Mouse (Mus musculus) cerebellum, adult 11-12 months (tissue): ENCODE measurements around the gene Mbd3l2.
"Not testable (repeated sequence)": the region's sequence is repeated elsewhere in the genome, so short reads cannot be mapped to it uniquely, and the experiment has no call there.

Source experiments
- DNase-seq: peaks from one replicate; pipeline ENCODE4 v3.0.0; 2022

The Mbd3l2 gene

DNA sequence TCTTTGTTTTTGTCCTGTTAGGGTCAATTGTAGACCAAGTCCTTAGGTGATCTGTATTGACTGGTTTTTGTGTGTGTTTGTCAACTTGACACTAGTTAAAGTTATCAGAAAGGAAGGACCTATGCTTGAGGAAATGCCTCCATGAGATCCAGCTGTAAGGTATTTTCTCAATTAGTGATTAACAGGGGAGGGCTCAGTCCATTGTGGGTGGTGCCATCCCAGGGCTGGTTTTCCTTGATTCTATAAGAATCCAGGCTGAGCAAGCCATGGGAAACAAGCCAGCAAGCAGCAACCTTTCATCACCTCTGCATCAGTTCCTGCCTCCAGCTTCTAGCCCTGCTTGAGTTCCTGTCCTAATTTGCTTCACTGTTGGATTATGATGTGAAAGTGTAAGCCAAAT, at the start of gene Mbd3l2:
Gene Mbd3l2 (plus strand): TSS at position 301 of the 400 bp plus-strand sequence.
- DNase-seq: no peak

GRCm38 (mm10) chr9:18385782-18386181, 44.7 kb upstream of the Mbd3l2 start:
- DNase-seq: no peak

DNA sequence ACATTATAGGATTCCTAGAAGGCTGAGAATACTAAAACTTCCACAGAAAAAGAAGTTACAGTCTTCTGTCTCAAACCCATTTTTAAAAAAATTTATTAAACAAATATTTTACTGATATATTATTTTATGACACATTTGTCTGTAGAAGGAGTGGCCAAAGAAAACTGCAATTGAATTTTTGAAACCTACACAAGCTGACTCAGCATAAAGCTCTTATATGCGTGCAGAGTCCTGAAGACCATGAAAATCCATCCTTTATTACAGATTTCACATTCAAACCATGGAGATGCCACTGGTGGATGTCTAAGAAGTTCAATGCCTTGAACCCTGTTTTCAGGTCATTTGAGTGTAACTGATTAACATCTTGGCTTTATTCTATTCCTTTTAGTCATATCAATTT, 30.8 kb upstream of the Mbd3l2 start:
- DNase-seq: no peak

GRCm38 (mm10) chr9:18402895-18403294, 27.6 kb upstream of the Mbd3l2 start, which contains the start of gene Naalad2:
Gene Naalad2 (minus strand): TSS chr9:18402995.
- not testable (repeated sequence) for DNase-seq

DNA sequence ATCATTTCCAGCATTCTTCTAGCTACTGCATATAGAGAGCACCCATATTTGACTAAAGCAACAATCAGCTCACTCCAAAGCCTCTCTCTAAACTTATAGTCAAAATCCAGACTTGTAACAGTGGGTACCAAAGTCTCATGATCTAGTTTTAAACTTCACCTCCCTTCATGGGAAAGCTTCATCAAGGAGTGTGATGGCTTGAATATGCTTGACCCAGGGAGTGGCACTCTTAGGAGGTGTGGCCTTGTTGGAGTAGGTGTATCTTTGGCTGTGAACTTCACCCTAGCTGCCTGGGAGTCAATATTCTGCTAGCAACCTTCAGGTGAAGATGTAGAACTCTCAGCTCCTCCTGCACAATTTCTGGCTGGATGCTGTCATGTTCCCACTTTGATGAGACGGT, 26.3 kb upstream of the Mbd3l2 start, which contains the start of gene Ubtfl1:
Gene Ubtfl1 (plus strand): TSS at position 301 of the 400 bp plus-strand sequence.
- DNase-seq: no peak

DNA sequence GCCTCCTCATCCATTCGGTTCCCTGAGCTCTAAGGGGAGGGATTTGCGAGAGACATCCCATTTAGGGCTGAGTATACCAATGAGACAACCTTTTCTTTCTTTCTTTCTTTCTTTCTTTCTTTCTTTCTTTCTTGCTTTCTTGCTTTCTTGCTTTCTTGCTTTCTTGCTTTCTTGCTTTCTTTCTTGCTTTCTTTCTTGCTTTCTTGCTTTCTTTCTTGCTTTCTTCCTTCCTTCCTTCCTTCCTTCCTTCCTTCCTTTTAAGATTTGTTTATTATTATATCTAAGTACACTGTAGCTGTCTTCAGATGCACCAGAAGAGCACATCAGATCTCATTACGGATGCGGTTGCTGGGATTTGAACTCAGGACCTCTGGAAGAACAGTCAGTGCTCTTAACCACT, 18.1 kb upstream of the Mbd3l2 start:
- not testable (repeated sequence) for DNase-seq

DNA sequence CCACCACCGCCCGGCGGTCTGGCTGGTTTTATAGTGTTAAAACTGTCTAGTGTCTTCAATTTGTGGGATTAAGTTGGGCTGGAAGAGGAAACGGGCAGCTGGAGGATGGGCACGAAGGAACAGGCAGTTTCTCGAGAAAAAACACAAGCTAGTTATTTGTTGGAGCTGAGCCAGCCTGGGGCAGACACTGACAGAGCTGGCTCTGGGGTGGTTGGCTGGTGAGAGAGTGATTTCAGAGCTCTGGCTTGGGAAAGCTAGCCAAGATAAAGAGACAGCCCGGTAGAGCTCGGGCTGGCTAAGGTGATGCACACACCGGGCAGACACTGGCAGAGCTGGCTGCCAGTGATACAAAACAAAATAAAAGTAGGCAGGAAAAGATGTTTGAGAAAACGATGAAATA, 1.2 kb downstream of the Mbd3l2 start:
- DNase-seq: no peak

GRCm38 (mm10) chr9:18456520-18456919, 26.1 kb downstream of the Mbd3l2 start:
- no peak for DNase-seq

DNA sequence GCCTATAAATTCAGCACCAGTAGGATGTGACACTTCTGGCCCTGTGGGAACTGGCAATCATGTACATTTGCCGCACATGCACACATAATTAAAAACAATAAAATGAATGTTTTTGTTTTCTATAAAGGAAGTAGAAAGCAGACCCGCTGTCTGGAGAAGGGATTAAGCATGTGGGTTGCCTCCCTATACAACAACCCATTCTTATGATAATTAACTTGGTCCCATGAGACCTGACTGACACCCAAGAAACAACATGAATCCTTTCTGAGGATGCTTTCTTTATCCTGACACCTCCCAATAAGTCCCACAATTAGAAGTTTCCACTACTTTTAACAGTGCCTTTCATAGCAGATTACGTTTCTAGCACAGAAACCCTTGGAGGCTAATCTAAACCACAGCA, 36.9 kb downstream of the Mbd3l2 start:
- no peak for DNase-seq

DNA sequence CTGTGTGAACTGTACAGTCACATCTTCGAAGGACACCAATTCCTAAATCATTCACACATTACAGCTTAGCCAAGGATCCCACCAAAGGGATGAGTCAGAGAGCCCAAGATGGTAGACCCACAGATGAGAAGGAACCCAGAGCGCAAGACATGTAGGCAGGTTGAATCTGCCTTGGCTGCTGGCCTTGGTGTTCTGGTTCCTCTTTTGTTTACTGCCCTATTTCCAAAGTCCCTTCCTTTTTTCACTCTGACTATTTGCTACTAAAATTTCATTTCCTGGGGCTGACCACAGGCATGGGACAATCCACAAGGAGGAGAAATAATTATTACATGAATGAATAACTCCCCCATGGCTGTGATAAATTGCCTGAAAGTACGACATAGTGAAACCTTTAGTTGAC, 37.6 kb downstream of the Mbd3l2 start:
- DNase-seq: no peak

DNA sequence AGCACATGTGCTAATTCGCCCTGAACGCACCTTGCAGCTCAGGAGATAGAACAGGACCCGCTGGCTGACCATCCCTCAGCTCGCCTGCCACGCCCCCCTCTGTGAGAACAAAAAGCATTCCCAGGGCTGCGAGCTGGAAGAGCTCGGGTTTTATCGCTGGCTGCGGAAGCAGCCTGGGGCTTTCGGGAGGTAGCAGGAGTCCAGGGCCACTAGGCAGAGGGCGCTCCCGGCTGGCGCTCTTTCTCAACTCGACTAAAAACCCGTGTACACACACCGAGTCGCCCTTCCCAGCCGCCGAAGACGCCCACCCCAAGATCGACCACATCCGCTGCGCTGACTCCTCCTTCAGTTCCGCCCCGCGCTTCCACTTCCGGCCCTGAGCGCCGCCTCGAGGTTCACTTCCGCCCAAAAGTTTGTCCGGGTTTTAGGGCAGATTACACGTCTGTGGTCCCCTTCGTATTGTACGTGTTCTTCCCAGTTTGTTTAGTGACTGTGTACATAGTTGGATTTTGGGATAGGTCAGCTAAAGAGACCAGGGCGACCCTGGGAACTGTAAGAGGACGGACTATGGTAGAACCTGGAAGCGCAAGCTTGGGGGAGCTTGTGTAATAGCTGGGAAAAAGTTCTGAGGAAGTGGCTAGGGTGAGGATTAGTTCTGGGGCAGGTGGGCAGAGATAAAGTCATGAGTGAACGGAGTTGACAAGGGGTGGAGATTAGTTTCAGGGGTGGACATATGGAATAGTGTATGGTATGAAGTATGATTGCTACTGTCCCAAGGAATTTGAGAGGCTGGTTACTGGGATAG, 43.1 kb downstream of the Mbd3l2 start:
- peak; percentile 23 for DNase-seq

DNA sequence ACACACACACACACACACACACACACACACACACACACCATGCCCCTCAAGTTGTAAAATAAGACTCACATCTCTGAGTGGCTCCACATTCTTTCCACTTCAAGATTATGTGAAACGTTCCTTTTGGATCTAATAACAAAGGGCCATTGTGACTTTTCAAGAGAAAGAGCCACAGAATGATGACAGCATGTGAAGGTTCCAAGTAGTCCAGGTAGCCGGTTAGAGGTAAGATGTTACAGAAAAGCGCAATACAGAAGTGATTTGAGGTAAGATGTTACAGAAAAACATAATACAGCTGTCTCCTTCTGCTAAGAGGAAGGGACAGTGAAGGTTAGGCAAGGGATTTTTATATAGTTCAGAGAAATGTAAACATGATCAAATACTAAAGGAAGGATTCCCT, 47.7 kb downstream of the Mbd3l2 start, which contains the start of the genes Zfp558 and Mbd3l1:
Gene Zfp558 (minus strand): TSS at position 101 of the 400 bp plus-strand sequence.
Gene Mbd3l1 (plus strand): TSS at position 192 of the 400 bp plus-strand sequence.
- no peak for DNase-seq
